Mouse (Mus musculus) spleen, adult 2 months (tissue): ENCODE data around the gene Tcf7l2.

Experiments used
- CTCF ChIP-seq: fragments of 200-500 bp; IDR thresholded peaks from 2 replicates; pipeline ENCODE4 v1.5.1; 2011; ENCODE audit warnings: mild to moderate bottlenecking, inconsistent platforms; ENCODE audit not compliant: insufficient read depth, insufficient read length, insufficient replicate concordance; ENCODE audit errors: extremely low read depth
- POLR2A ChIP-seq: fragments of 200-500 bp; IDR thresholded peaks from 2 replicates; pipeline ENCODE4 v1.6.1; 2011; ENCODE audit warnings: low read depth, low read length, inconsistent platforms

DNA sequence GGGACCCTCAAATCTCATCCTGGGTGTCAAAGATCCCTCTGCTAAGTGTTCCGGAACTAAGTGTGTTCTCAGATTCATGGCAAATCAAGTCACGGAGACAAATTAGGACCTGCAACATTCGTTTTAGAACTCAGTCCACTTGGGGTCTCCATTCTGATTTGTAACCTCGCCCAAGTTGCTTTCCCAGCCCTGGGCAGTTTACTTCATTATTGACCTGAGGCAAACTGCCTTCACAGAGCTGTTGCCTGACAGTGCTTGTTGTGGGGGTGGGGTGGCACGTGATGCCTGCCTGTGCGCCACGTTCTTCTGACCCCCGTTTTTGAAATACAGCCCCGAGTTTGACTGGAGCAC, 40.4 kb upstream of the Tcf7l2 start:
- TF ChIP-seq CTCF, result no peak
- TF ChIP-seq POLR2A, result no peak
